Mouse (Mus musculus): ENCODE measurements around the gene Flt1. TPM values are rescaled to one million over a fixed set of nuclear protein-coding genes. Genes with fewer than 3 reads are reported as not detected.
A peak's percentile ranks its signal among the peaks of the same experiment; 100 is the strongest.
"Not testable (repeated sequence)": the region's sequence is repeated elsewhere in the genome, so short reads cannot be mapped to it uniquely, and the experiment has no call there.

Gene Flt1
- polyA plus RNA-seq, 1 experiment from 2014 or later, result 14.7 TPM

- POLR2A ChIA-PET, result no interaction called here
- no peaks in the 10 kb centered on the region for H3K27me3 ChIP-seq
- DNase-seq (ENCODE audit: low read depth, low spot score) (no peak), ATAC-seq (no peak)
- in situ Hi-C loops (cut with MboI; ENCODE audit: low pct_unique_long_range_greater_than_20kb), result no loop called here
- no peak for TF ChIP-seq CTCF (IDR thresholded peaks at IDR 0.05)
- CTCF ChIA-PET, result interaction anchor here (1.5 to 2.4 kb wide), 3 partner anchors 9 to 162 kb away, joined by 3 to 10 read pairs (median 3); no protein-coding TSS in a partner anchor
Observed at GRCm38 (mm10) chr5:147564140-147564590, 161.6 kb downstream of the Flt1 start.

- no peaks in the 10 kb centered on the region for H3K27me3 ChIP-seq
- no peak for ATAC-seq
- TF ChIP-seq CTCF (IDR thresholded peaks at IDR 0.05), result no peak
- no peak for DNase-seq (ENCODE audit: low read depth, low spot score)
- POLR2A ChIA-PET, result no interaction called here
- CTCF ChIA-PET, result interaction anchor here (1.5 to 2.4 kb wide), 2 partner anchors 10 to 12 kb away, joined by 3 to 10 read pairs; no protein-coding TSS in a partner anchor
- in situ Hi-C loops (cut with MboI; ENCODE audit: low pct_unique_long_range_greater_than_20kb), result no loop called here
Observed at GRCm38 (mm10) chr5:147563511-147564139, 162.2 kb downstream of the Flt1 start.

- ATAC-seq; H3K27me3 ChIP-seq; POLR2A ChIA-PET; CTCF ChIA-PET; in situ Hi-C loops (cut with MboI; ENCODE audit: low pct_unique_long_range_greater_than_20kb); DNase-seq (ENCODE audit: low read depth, low spot score): not testable (repeated sequence)
Observed at GRCm38 (mm10) chr5:147557641-147558040, 168.2 kb downstream of the Flt1 start.

GRCm38 (mm10) chr5:147551879-147552627 lies 173.8 kb downstream of the Flt1 start:
- no peaks in the 10 kb centered on the region for H3K27me3 ChIP-seq
- in situ Hi-C loops (cut with MboI; ENCODE audit: low pct_unique_long_range_greater_than_20kb), result no loop called here
- no peak for DNase-seq (ENCODE audit: low read depth, low spot score)
- POLR2A ChIA-PET, result no interaction called here
- CTCF ChIA-PET, result interaction anchor here (1.1 kb wide), 2 partner anchors 12 to 62 kb away, joined by 3 read pairs; no protein-coding TSS in a partner anchor
- no peak for ATAC-seq
- no peak for TF ChIP-seq CTCF (IDR thresholded peaks at IDR 0.05)

- no peak for DNase-seq (ENCODE audit: low read depth, low spot score)
- CTCF ChIA-PET, result no interaction called here
- no peaks in the 10 kb centered on the region for H3K27me3 ChIP-seq
- ATAC-seq, result no peak
- in situ Hi-C loops (cut with MboI; ENCODE audit: low pct_unique_long_range_greater_than_20kb), result no loop called here
- POLR2A ChIA-PET, result interaction anchor here (0.7 kb wide), 1 partner anchor 216 kb away, joined by 5 read pairs; no protein-coding TSS in a partner anchor
- no peak for TF ChIP-seq CTCF (IDR thresholded peaks at IDR 0.05)
Observed at GRCm38 (mm10) chr5:147549016-147549755, 176.6 kb downstream of the Flt1 start.

GRCm38 (mm10) chr5:147545731-147546241 lies 180.0 kb downstream of the Flt1 start:
- peak; percentile 53 for TF ChIP-seq CTCF (IDR thresholded peaks at IDR 0.05)
- ATAC-seq (no peak), DNase-seq (ENCODE audit: low read depth, low spot score) (no peak)
- in situ Hi-C loops (cut with MboI; ENCODE audit: low pct_unique_long_range_greater_than_20kb), result no loop called here
- no peaks in the 10 kb centered on the region for H3K27me3 ChIP-seq
- POLR2A ChIA-PET, result no interaction called here
- CTCF ChIA-PET, result interaction anchor here (0.6 to 2.0 kb wide), 5 partner anchors 12 to 144 kb away, joined by 3 to 6 read pairs (median 4); no protein-coding TSS in a partner anchor

- in situ Hi-C loops (cut with MboI; ENCODE audit: low pct_unique_long_range_greater_than_20kb), result loop anchor here (5.0 kb wide), 1 partner anchor 120 kb away; no protein-coding TSS in a partner anchor
- ATAC-seq (no peak), DNase-seq (ENCODE audit: low read depth, low spot score) (no peak)
- H3K27me3 ChIP-seq, result no peaks in the 10 kb centered on the region
- ChIA-PET CTCF (interaction anchor here (1.0 kb wide), 1 partner anchor 10 kb away, joined by 3 read pairs; no protein-coding TSS in a partner anchor), POLR2A (no interaction called here)
- TF ChIP-seq CTCF (IDR thresholded peaks at IDR 0.05), result no peak
Observed at GRCm38 (mm10) chr5:147542291-147542690, 183.5 kb downstream of the Flt1 start.

GRCm38 (mm10) chr5:147539815-147540214 lies 186.0 kb downstream of the Flt1 start:
- ChIA-PET POLR2A (no interaction called here), CTCF (no interaction called here)
- no peak for TF ChIP-seq CTCF (IDR thresholded peaks at IDR 0.05)
- no peaks in the 10 kb centered on the region for H3K27me3 ChIP-seq
- in situ Hi-C loops (cut with MboI; ENCODE audit: low pct_unique_long_range_greater_than_20kb), result loop anchor here (5.0 kb wide), 1 partner anchor 118 kb away; no protein-coding TSS in a partner anchor
- DNase-seq (ENCODE audit: low read depth, low spot score) (no peak), ATAC-seq (no peak)

- ChIA-PET CTCF (interaction anchor here (0.7 kb wide), 1 partner anchor 315 kb away, joined by 3 read pairs; no protein-coding TSS in a partner anchor), POLR2A (no interaction called here)
- no peaks in the 10 kb centered on the region for H3K27me3 ChIP-seq
- DNase-seq (ENCODE audit: low read depth, low spot score) (no peak), ATAC-seq (no peak)
- in situ Hi-C loops (cut with MboI; ENCODE audit: low pct_unique_long_range_greater_than_20kb), result no loop called here
- TF ChIP-seq CTCF (IDR thresholded peaks at IDR 0.05), result no peak
Observed at GRCm38 (mm10) chr5:147539409-147539808, 186.4 kb downstream of the Flt1 start.

- DNase-seq (ENCODE audit: low read depth, low spot score), result no peak
- POLR2A ChIA-PET, result no interaction called here
- in situ Hi-C loops (cut with MboI; ENCODE audit: low pct_unique_long_range_greater_than_20kb), result no loop called here
- CTCF ChIA-PET, result interaction anchor here (1.0 to 1.4 kb wide), 3 partner anchors 10 to 316 kb away, joined by 3 to 4 read pairs (median 4); no protein-coding TSS in a partner anchor
- TF ChIP-seq CTCF (IDR thresholded peaks at IDR 0.05), result no peak
- no peaks in the 10 kb centered on the region for H3K27me3 ChIP-seq
- no peak for ATAC-seq
Observed at GRCm38 (mm10) chr5:147532031-147532430, 193.8 kb downstream of the Flt1 start.

Data from Patski (cell line).